Mouse (Mus musculus) lung, postnatal 0 days (tissue): ENCODE results near the gene Rrad. TPM values are rescaled to one million over a fixed set of nuclear protein-coding genes. Genes with fewer than 3 reads are reported as not detected.

Source experiments
- ATAC-seq: fragments of 200-750 bp; cut with Nextera tagmentation; 2 replicates; pipeline ENCODE4 v1.8.0; 2017; ENCODE audit warnings: moderate library complexity
- DNase-seq: peaks from one replicate; pipeline ENCODE4 v3.0.0-alpha.2; 2016; ENCODE audit warnings: low spot score
- H3K27ac ChIP-seq: fragments of 300-500 bp; sonication (generic); 2 replicates; pipeline ENCODE4 v1.5.1; 2014; ENCODE audit warnings: antibody characterized with exemption, mild to moderate bottlenecking, low read length, mixed read lengths
- H3K27me3 ChIP-seq: fragments of 300-500 bp; sonication (generic); replicated peaks from 2 replicates; pipeline ENCODE4 v1.6.1; 2014; ENCODE audit warnings: low read length, mixed read lengths; ENCODE audit not compliant: insufficient read depth
- H3K36me3 ChIP-seq: fragments of 300-500 bp; sonication (generic); 2 replicates; pipeline ENCODE4 v1.6.1; 2014; ENCODE audit warnings: low read length, mixed read lengths; ENCODE audit not compliant: insufficient read depth
- H3K4me1 ChIP-seq: fragments of 300-500 bp; sonication (generic); 2 replicates; pipeline ENCODE4 v1.6.1; 2014; ENCODE audit warnings: antibody characterized with exemption, low read depth, low read length, mixed read lengths; ENCODE audit not compliant: insufficient read depth
- H3K4me2 ChIP-seq: fragments of 300-500 bp; sonication (generic); replicated peaks from 2 replicates; pipeline ENCODE4 v1.6.1; 2014; ENCODE audit warnings: low read depth, mild to moderate bottlenecking, low read length, moderate library complexity, mixed read lengths
- H3K4me3 ChIP-seq: fragments of 300-500 bp; sonication (generic); 2 replicates; pipeline ENCODE4 v1.5.1; 2014; ENCODE audit warnings: low read depth, low read length
- H3K9ac ChIP-seq: fragments of 300-500 bp; sonication (generic); replicated peaks from 2 replicates; pipeline ENCODE4 v1.6.1; 2014; ENCODE audit warnings: low read depth, mild to moderate bottlenecking
- H3K9me3 ChIP-seq: fragments of 300-500 bp; sonication (generic); 2 replicates; pipeline ENCODE4 v1.6.1; 2016; ENCODE audit warnings: low read length, mixed read lengths
- CTCF ChIP-seq: IDR thresholded peaks from 2 replicates; pipeline ENCODE4 v1.5.1; 2016; ENCODE audit warnings: antibody characterized with exemption, mild to moderate bottlenecking
- EP300 ChIP-seq: IDR thresholded peaks from 2 replicates; pipeline ENCODE4 v1.6.1; 2016; ENCODE audit warnings: antibody characterized with exemption, mild to moderate bottlenecking, control low read depth
- WGBS: fragments of 180-500 bp; shearing (Covaris S2); extraction: QIAGEN DNeasy Blood & Tissue Kit; methylation state at CpG from one replicate; pipeline ENCODE4 v1.1.7; 2014; 5-methylcytosine and 5-hydroxymethylcytosine counted together
- polyA plus RNA-seq: library from polyadenylated mRNA; unstranded; fragments of >200 nt; fragmentation: Nextera tagmentation; extraction: Ambion mirVana; gene quantifications from 2 replicates; pipeline ENCODE4 v1.2.1, GENCODE M21; 2015

Gene Rrad
- polyA plus RNA-seq, 1 experiment from 2014 or later = 22.6 TPM

DNA sequence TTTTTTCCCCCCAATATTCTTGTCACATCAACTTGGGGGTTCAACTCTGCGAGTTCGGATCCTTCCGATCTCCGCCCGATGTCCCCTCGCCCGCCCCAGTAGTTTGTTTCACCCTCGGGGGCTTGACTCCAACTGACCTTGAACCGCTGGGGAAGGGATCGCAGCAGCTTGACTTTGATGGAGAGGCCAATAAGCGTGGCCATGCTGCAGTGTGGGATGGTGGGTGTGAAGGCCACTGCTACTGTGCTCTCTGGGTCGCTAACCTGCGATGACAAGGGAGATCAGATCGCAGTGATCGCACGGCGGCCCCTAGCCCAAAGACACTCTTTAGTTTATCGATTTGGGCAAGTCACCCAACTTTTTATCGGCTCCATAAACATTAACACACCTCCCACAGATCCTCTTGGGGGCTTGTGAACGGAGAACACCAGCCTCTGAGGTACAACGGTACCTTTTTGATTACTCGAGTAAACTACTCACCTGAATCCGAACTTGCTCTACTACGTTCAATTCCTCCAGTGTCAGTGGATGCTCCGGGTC lies 9.8 kb upstream of the Rrad start:
- Histone ChIP-seq H3K36me3 (0 out of 2 replicates have a peak, but pooled peaks cover under 1% of the 10 kb centered on the region), H3K27ac (no peak overlapping the region), H3K4me2 (peak overlapping the region; percentile 65), H3K4me3 (peak overlapping the region; percentile 78), H3K9me3 (no peaks in the 10 kb centered on the region), H3K27me3 (no peaks in the 10 kb centered on the region), H3K4me1 (peaks cover 12% of the 10 kb centered on the region), H3K9ac (peak overlapping the region; percentile 69)
- ATAC-seq (no peak), DNase-seq (no peak)
- no peak for TF ChIP-seq CTCF
- no peak for TF ChIP-seq EP300
- WGBS = 7% methylated on average over 25 of the region's 25 CpGs

DNA sequence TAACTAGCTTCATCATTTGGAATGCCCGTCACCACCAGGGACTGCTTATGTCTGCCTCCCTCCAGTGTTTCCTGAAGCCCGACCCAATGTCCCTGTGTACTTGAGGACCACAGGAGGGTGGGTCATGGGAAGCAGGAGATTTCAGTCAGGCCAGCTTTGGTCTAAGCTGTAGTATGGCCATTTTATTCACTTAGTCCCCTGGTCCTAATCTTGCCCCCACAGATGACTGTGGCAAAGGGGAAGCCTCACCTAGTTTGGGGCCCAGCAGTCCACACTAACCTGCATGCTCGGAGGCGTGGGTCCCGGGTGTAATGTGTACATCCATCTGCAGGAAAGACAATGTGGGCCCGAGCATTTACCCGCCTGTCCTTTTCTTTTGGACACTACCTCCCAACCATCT lies 9.1 kb upstream of the Rrad start:
- H3K9ac ChIP-seq = no peak overlapping the region; the same call in 1 of the 2 replicates
- H3K4me1 ChIP-seq = peaks cover 12% of the 10 kb centered on the region
- H3K27ac ChIP-seq = no peak overlapping the region
- H3K4me2 ChIP-seq = peak overlapping the region; percentile 65; the same call in 1 of the 2 replicates
- H3K27me3 ChIP-seq = no peaks in the 10 kb centered on the region
- H3K36me3 ChIP-seq = 0 out of 2 replicates have a peak, but pooled peaks cover 6% of the 10 kb centered on the region
- ATAC-seq = no peak
- 81% methylated on average over 7 of the region's 7 CpGs for WGBS
- no peak overlapping the region for H3K4me3 ChIP-seq
- H3K9me3 ChIP-seq = no peaks in the 10 kb centered on the region
- TF ChIP-seq CTCF = no peak
- DNase-seq = no peak

- 0 out of 2 replicates have a peak, but pooled peaks cover 6% of the 10 kb centered on the region for H3K36me3 ChIP-seq
- no peak for DNase-seq
- H3K9me3 ChIP-seq = no peaks in the 10 kb centered on the region
- H3K4me2 ChIP-seq = no peak overlapping the region
- H3K9ac ChIP-seq = no peak overlapping the region
- TF ChIP-seq CTCF (no peak), EP300 (no peak)
- 87% methylated on average over 6 of the region's 6 CpGs for WGBS
- H3K27ac ChIP-seq = no peak overlapping the region
- H3K4me1 ChIP-seq = peaks cover 12% of the 10 kb centered on the region
- H3K4me3 ChIP-seq = no peak overlapping the region
- no peaks in the 10 kb centered on the region for H3K27me3 ChIP-seq
- no peak for ATAC-seq
Measured at GRCm38 (mm10) chr8:104638010-104638409, 6.9 kb upstream of the Rrad start.

DNA sequence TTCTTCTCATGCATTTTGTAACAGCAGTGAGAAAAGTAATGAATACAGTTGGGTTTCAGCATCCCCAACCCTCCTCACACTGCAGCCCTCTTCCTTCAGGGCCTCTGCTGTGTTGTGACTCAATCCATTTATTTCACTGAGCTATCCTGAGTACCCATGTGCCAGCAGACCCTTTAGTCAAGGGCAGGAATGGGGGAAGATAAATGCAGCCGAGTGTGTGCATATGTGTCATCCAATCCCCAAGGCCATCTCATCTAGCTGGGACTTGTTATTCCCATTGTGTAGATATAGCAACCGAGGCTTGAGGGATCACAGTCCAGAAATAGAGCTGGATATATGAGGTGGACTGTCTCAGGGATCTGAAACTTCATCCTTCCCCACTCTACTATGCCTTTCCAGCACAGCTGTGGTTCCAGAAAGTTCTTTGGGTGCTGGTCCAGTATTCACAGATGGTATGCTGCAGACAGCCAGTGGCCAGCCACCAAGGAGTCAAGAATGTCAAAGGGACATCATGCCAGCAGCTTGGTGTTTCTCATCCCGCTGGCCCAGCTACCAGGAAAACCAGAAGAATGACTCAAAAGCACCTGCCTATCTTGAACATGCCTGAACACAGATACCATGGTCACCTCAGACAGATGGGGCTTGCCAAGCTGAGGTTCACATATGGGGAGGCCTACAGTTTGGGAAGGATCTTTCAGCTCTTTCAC lies 4.0 kb upstream of the Rrad start:
- no peak overlapping the region for H3K4me2 ChIP-seq
- H3K27ac ChIP-seq = no peak overlapping the region
- TF ChIP-seq EP300 = no peak
- no peak for TF ChIP-seq CTCF
- H3K9ac ChIP-seq = no peak overlapping the region
- H3K36me3 ChIP-seq = 0 out of 2 replicates have a peak, but pooled peaks cover 6% of the 10 kb centered on the region
- ATAC-seq (no peak), DNase-seq (no peak)
- no peaks in the 10 kb centered on the region for H3K27me3 ChIP-seq
- WGBS = 94% methylated on average over 3 of the region's 3 CpGs
- no peaks in the 10 kb centered on the region for H3K9me3 ChIP-seq
- no peak overlapping the region for H3K4me3 ChIP-seq
- H3K4me1 ChIP-seq = no peaks in the 10 kb centered on the region

DNA sequence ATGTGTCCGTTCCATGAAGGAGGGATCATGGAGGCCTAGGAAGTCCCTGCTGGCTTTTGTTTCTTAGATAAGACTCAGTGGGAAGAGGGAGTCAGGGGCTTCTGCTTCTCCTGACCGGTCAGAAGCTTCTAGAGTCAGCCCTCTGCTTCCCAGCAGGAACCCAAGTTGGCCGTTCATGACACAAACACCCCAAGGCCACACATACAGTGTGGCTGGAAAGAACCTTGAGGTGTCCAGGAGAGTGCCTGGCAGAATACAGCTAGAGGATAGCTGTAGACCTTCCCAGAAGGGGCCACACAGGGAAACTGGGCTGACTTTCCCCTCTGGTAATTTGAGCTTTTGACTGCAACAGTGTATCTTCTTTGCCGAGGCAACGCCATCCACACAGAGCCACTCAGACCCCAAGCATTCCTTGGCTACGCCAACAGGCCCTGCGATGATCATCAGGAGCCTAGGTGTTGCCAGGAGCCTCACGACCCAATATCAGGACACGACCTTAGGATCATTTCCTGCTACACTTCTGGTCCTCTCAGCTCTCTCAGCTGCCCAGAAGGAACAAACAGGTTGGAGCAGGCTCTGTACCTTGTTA lies 2.1 kb upstream of the Rrad start:
- DNase-seq (no peak), ATAC-seq (no peak)
- WGBS = 50% methylated on average over 9 of the region's 9 CpGs
- Histone ChIP-seq H3K4me2 (no peak overlapping the region), H3K36me3 (0 out of 2 replicates have a peak, but pooled peaks cover 6% of the 10 kb centered on the region), H3K27me3 (no peaks in the 10 kb centered on the region), H3K9me3 (no peaks in the 10 kb centered on the region), H3K9ac (no peak overlapping the region), H3K27ac (no peak overlapping the region), H3K4me1 (no peaks in the 10 kb centered on the region), H3K4me3 (no peak overlapping the region)
- TF ChIP-seq CTCF (no peak), EP300 (no peak)

DNA sequence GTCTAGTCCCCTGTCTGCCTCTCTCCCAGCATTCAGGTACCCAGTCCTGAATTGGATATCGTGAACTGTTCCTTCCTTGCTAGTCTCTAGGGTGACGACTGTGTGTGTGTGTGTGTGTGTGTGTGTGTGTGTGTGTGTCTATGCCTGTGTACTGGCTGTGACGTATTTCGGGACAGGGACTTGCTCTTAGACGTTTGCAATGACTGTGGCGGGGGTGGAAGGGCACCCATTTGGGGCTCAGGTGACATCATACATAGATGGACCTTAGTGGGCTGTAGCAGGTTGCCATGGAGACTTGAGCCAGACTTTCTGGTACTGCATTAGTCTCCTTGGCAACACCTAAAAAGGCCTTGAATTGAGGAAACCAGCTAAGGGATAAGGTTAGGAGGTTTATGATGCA lies 1.4 kb upstream of the Rrad start:
- no peaks in the 10 kb centered on the region for H3K27me3 ChIP-seq
- no peak overlapping the region for H3K27ac ChIP-seq
- H3K4me3 ChIP-seq = no peak overlapping the region
- 0 out of 2 replicates have a peak, but pooled peaks cover 6% of the 10 kb centered on the region for H3K36me3 ChIP-seq
- no peaks in the 10 kb centered on the region for H3K4me1 ChIP-seq
- 65% methylated on average over 6 of the region's 6 CpGs for WGBS
- no peaks in the 10 kb centered on the region for H3K9me3 ChIP-seq
- ATAC-seq (no peak), DNase-seq (no peak)
- TF ChIP-seq CTCF (no peak), EP300 (no peak)
- no peak overlapping the region for H3K9ac ChIP-seq
- H3K4me2 ChIP-seq = no peak overlapping the region
